Mouse (Mus musculus): ENCODE results near the gene Pank2.
"Not testable (repeated sequence)": the region's sequence is repeated elsewhere in the genome, so short reads cannot be mapped to it uniquely, and the experiment has no call there.

The Pank2 gene

DNA sequence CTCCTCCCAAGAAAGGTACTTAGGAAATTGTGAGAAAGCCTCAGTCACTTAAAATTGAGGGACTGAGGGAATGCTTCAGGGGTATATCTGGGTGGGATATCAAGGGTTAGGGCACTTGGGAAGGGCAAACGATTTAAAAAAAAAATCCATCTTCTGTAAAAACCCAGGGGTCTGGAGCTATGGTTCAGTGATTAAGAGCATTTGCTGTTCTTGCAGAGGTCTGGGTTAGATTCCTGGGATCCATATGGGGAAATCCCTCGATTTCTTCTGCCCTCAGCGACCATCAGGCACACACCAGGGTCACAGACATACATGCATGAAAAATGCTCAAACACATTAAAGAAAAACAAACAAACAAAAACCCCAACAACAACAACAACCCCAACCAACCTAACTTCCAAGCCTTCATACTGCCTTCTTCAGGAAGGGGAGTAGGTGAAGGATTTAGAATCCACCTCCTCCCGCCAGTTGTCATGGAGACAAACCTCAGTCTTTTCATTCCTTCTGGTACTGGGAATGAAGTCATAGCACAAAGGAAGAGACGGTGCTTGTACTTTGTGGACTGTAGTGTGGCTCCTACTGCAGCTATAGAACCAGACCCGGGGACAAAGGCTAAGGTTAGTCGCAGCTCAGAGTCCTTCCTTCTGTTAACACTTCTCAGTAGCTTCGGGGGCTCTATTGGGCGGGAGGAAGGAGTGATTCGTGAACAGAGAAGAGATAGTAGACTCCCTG lies 648 bp upstream of the Pank2 start:
- no peak for DNase-seq

GRCm38 (mm10) chr2:131262680-131263670 lies 680 bp downstream of the Pank2 start:
- no peak for DNase-seq

GRCm38 (mm10) chr2:131264027-131264426 lies 1.7 kb downstream of the Pank2 start:
- DNase-seq: no peak

GRCm38 (mm10) chr2:131265056-131265455 lies 2.8 kb downstream of the Pank2 start:
- DNase-seq: no peak

DNA sequence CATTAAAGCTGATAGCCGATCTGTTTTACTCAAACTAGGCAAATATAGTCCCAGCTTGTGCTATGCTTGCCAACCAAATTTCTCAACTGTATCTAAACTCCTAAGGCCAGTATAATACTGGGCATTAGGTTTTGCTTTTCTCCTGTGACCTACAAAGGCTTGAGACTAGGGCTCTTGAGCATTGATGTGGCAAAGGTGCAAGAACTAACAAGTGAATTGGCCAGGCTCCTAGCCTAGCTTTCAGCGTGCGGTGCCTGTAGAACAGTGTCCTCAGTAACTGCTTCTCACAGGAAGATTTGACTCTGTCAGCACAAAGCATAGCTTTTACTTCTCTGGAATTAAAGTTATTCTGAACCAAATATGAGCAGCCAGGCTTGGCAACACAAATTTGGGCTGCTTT lies 13.2 kb downstream of the Pank2 start:
- no peak for DNase-seq

GRCm38 (mm10) chr2:131276722-131277121 lies 14.4 kb downstream of the Pank2 start:
- no peak for DNase-seq

- no peak for DNase-seq
These were observed 19.3 kb downstream of the Pank2 start for GRCm38 (mm10) chr2:131281596-131281995.

GRCm38 (mm10) chr2:131286276-131286675 lies 24.0 kb downstream of the Pank2 start:
- no peak for DNase-seq

GRCm38 (mm10) chr2:131290669-131291068 lies 28.4 kb downstream of the Pank2 start:
- DNase-seq: no peak

DNA sequence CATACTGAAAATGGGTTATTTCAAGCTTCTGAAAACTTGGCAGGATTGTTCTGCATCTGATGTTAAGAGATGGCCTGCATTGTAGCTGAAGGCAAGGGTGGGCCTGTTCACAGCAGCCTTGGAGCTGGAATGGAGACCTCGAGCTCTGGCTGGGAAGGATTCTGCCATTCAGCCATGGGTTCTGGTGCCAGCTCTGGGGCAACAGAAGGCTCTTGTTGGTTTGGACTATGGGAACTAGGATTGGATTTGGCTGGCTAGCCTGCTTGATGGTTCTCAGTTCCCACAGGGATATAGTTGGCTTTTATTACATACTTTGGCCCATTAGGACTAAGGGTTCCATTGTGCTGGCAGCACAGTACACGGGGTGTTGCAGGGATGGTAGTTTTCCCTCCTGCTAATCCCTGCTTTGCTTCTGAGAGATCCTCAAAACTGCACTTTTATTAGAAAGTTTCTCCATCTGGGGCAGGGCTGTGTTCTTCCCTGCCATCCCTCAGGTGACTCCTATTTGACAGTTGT lies 34.5 kb downstream of the Pank2 start:
- DNase-seq: no peak

DNA sequence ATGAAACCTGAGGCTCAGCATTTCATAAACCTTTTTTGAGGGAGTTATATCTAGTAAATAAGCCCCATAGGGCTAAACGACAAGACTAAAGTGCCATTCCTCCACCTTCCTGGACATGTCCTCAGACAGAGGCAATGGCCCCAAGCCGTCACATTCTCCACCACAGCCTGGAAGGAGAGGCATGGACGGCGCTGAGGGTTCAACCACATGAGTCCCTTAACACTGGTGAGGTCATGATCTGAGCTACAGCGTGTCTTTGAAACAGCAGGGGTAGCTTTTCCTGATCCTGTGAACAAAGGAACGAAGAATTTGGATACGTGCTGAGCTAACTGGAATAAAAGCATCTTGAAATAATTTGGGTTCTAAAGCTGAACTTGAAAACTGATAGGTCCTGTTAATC lies 36.4 kb downstream of the Pank2 start:
- not testable (repeated sequence) for DNase-seq

- no peak for DNase-seq
These were observed 38.2 kb downstream of the Pank2 start for GRCm38 (mm10) chr2:131300485-131300884.

GRCm38 (mm10) chr2:131301635-131302034 lies 39.3 kb downstream of the Pank2 start:
- no peak for DNase-seq

- DNase-seq: no peak
These were observed 42.2 kb downstream of the Pank2 start for GRCm38 (mm10) chr2:131304497-131304896.

DNA sequence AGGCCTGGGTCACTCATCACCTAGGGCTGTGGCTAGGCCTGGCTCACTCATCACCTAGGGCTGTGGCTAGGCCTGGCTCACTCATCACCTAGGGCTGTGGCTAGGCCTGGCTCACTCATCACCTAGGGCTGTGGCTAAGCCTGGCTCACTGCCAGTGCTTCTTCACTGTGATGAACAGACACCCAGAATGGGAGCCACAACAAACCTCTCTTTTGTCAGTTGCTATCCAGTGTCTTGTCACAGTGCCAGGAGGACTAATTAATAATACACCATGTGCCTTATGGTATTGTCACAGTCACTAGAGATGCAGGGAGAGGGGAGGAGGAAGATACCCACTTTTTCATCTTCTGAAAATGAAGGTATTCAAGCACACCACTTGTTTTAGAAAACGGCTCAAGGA lies 42.9 kb downstream of the Pank2 start:
- peak; percentile 38 for DNase-seq

GRCm38 (mm10) chr2:131307391-131307790 lies 45.1 kb downstream of the Pank2 start:
- no peak for DNase-seq

GRCm38 (mm10) chr2:131307822-131308221 lies 45.5 kb downstream of the Pank2 start:
- no peak for DNase-seq

DNA sequence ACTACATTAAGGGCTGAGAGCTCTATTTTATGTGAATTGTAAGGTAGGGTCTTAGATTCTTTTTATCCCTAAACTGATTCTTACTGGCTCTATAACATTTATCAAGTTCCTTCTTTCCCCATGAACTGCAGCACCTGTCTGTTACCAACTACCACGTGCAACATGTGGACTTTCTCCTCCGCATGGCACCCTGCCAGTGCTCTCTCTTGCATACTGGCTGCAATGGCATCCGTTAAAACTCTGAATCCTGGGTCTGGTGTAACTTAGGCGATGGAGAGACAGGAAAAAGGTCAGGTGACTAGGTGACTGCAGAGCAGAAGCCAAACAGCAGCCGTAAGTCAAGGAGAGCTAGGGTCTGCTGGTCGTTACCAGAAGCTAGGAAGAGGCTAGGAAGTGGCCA lies 47.0 kb downstream of the Pank2 start:
- no peak for DNase-seq

GRCm38 (mm10) chr2:131316167-131316566 lies 53.9 kb downstream of the Pank2 start:
- no peak for DNase-seq

DNA sequence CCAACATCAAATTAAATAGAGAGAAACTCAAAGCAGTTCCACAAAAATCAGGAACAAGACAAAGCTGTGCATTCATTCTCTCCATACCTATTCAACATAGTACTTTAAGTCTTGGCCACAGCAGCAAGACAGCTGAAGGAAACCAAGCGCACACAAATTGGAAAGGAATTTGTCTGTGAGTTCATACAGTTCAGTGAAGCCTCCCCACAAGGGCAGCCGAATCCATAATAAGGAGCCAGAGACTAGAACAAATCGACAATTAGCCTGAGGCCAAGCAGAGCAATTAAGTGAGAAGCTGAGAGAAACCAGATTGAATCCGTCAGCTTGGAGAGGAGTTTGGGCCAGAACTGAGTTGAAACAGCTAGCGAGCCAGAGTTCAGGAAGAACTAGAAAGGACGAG lies 57.1 kb downstream of the Pank2 start:
- DNase-seq: no peak

GRCm38 (mm10) chr2:131321192-131321591 lies 58.9 kb downstream of the Pank2 start:
- DNase-seq: peak; percentile 69

GRCm38 (mm10) chr2:131323675-131324074 lies 61.4 kb downstream of the Pank2 start:
- no peak for DNase-seq

GRCm38 (mm10) chr2:131326044-131326443 lies 63.7 kb downstream of the Pank2 start:
- no peak for DNase-seq

DNA sequence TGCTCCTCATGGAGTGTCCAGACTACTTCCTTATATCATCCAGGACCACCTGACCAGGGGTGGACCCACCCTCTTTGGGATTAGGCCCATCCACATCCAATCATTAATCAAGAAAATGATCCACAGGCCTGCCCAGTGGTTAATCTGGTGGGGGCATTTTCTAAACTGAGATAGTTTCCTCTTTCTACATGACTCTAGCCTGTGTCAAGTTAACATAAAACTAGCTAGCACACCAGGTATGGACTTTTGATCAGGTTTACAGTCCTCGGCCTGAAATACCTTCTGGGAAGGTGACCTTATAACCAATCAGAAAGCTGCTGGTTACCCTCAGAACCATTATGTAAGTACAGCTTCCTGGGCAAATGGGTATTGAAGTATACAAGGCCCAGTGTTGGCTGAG lies 66.7 kb downstream of the Pank2 start:
- no peak for DNase-seq

All from cerebellum, adult 11-12 months (tissue).